Mouse (Mus musculus) forebrain, embryonic 15.5 days (tissue): ENCODE results near the gene Ntrk2. TPM values are rescaled to one million over a fixed set of nuclear protein-coding genes. Genes with fewer than 3 reads are reported as not detected.

Experiments
- ATAC-seq: fragments of 200-750 bp; cut with Nextera tagmentation; replicated peaks from 2 replicates; pipeline ENCODE4 v1.8.0; 2017; ENCODE audit warnings: mild to moderate bottlenecking, moderate TSS enrichment, moderate library complexity
- H3K27ac ChIP-seq: fragments of 300-500 bp; sonication (generic); replicated peaks from 2 replicates; pipeline ENCODE4 v1.5.1; 2015; ENCODE audit warnings: mild to moderate bottlenecking, inconsistent platforms
- H3K27me3 ChIP-seq: fragments of 300-500 bp; sonication (generic); 2 replicates; pipeline ENCODE4 v1.6.1; 2015; ENCODE audit warnings: inconsistent platforms
- H3K36me3 ChIP-seq: fragments of 300-500 bp; sonication (generic); 2 replicates; pipeline ENCODE4 v1.6.1; 2015; ENCODE audit warnings: mild to moderate bottlenecking, inconsistent platforms
- H3K4me1 ChIP-seq: fragments of 300-500 bp; sonication (generic); 2 replicates; pipeline ENCODE4 v1.6.1; 2015; ENCODE audit warnings: inconsistent platforms
- H3K4me2 ChIP-seq: fragments of 300-500 bp; sonication (generic); replicated peaks from 2 replicates; pipeline ENCODE4 v1.6.1; 2015; ENCODE audit warnings: mild to moderate bottlenecking, inconsistent platforms
- H3K4me3 ChIP-seq: fragments of 300-500 bp; sonication (generic); 2 replicates; pipeline ENCODE4 v1.5.1; 2015; ENCODE audit warnings: mild to moderate bottlenecking, inconsistent platforms
- H3K9ac ChIP-seq: fragments of 300-500 bp; sonication (generic); replicated peaks from 2 replicates; pipeline ENCODE4 v1.6.1; 2015; ENCODE audit warnings: mild to moderate bottlenecking, inconsistent platforms
- H3K9me3 ChIP-seq: fragments of 300-500 bp; sonication (generic); 2 replicates; pipeline ENCODE4 v1.6.1; 2016; ENCODE audit warnings: inconsistent platforms
- WGBS: fragments of 180-500 bp; shearing (Covaris S2); methylation state at CpG from one replicate; pipeline ENCODE4 v1.1.7; 2015; ENCODE audit warnings: mixed read lengths; 5-methylcytosine and 5-hydroxymethylcytosine counted together
- polyA plus RNA-seq: library from polyadenylated mRNA; unstranded; fragments of >200 nt; fragmentation: Nextera tagmentation; extraction: Ambion mirVana; gene quantifications from 2 replicates; pipeline ENCODE4 v1.2.1, GENCODE M21; 2015

Ntrk2 gene
- polyA plus RNA-seq, 1 experiment from 2014 or later = 97.0 TPM

- Histone ChIP-seq H3K36me3 (no peaks in the 10 kb centered on the region), H3K4me2 (no peak overlapping the region), H3K4me1 (peaks cover 16% of the 10 kb centered on the region), H3K27ac (no peak overlapping the region), H3K9me3 (no peaks in the 10 kb centered on the region), H3K27me3 (no peaks in the 10 kb centered on the region), H3K4me3 (no peak overlapping the region), H3K9ac (no peak overlapping the region)
- WGBS = 69% methylated on average over 3 of the region's 3 CpGs
- no peak for ATAC-seq
These were observed 369.7 kb downstream of the Ntrk2 start for GRCm38 (mm10) chr13:59176021-59176420.

- Histone ChIP-seq H3K9ac (no peak overlapping the region), H3K36me3 (no peaks in the 10 kb centered on the region), H3K4me1 (peaks cover 21% of the 10 kb centered on the region), H3K9me3 (no peaks in the 10 kb centered on the region), H3K27me3 (no peaks in the 10 kb centered on the region), H3K4me2 (no peak overlapping the region), H3K4me3 (no peak overlapping the region), H3K27ac (no peak overlapping the region)
- ATAC-seq = no peak
- WGBS = 76% methylated on average over 9 of the region's 9 CpGs
These were observed 370.1 kb downstream of the Ntrk2 start for GRCm38 (mm10) chr13:59176485-59176884.

- Histone ChIP-seq H3K4me3 (no peak overlapping the region), H3K36me3 (no peaks in the 10 kb centered on the region), H3K4me1 (peaks cover 23% of the 10 kb centered on the region), H3K9ac (no peak overlapping the region), H3K9me3 (no peaks in the 10 kb centered on the region), H3K27me3 (no peaks in the 10 kb centered on the region), H3K27ac (no peak overlapping the region), H3K4me2 (no peak overlapping the region)
- ATAC-seq = no peak
- WGBS = 62% methylated on average over 9 of the region's 9 CpGs
These were observed 370.6 kb downstream of the Ntrk2 start for GRCm38 (mm10) chr13:59177003-59177402.

- H3K4me1 ChIP-seq = peaks cover 23% of the 10 kb centered on the region
- H3K9ac ChIP-seq = no peak overlapping the region
- H3K4me3 ChIP-seq = no peak overlapping the region
- ATAC-seq = no peak
- 74% methylated on average over 4 of the region's 4 CpGs for WGBS
- no peak overlapping the region for H3K27ac ChIP-seq
- no peaks in the 10 kb centered on the region for H3K36me3 ChIP-seq
- no peak overlapping the region for H3K4me2 ChIP-seq
- no peaks in the 10 kb centered on the region for H3K27me3 ChIP-seq
- no peaks in the 10 kb centered on the region for H3K9me3 ChIP-seq
These were observed 373.6 kb downstream of the Ntrk2 start for GRCm38 (mm10) chr13:59179986-59180385.

GRCm38 (mm10) chr13:59180781-59181180, 374.4 kb downstream of the Ntrk2 start:
- Histone ChIP-seq H3K4me3 (no peak overlapping the region), H3K36me3 (no peaks in the 10 kb centered on the region), H3K4me2 (peak overlapping the region; percentile 17; the same call in 1 of the 2 replicates), H3K27ac (peak overlapping the region; percentile 63), H3K27me3 (no peaks in the 10 kb centered on the region), H3K9ac (no peak overlapping the region), H3K4me1 (peaks cover 23% of the 10 kb centered on the region), H3K9me3 (no peaks in the 10 kb centered on the region)
- ATAC-seq = 0 out of 2 replicates have a peak, but pooled peaks have one; percentile 61
- 37% methylated on average over 10 of the region's 10 CpGs for WGBS

GRCm38 (mm10) chr13:59181188-59181947, 375.0 kb downstream of the Ntrk2 start:
- Histone ChIP-seq H3K9ac (no peak overlapping the region), H3K36me3 (no peaks in the 10 kb centered on the region), H3K4me3 (no peak overlapping the region), H3K4me1 (peaks cover 23% of the 10 kb centered on the region), H3K27me3 (no peaks in the 10 kb centered on the region), H3K9me3 (no peaks in the 10 kb centered on the region), H3K4me2 (peak overlapping the region; percentile 17; the same call in 1 of the 2 replicates), H3K27ac (peak overlapping the region; percentile 63)
- no peak for ATAC-seq
- 52% methylated on average over 16 of the region's 16 CpGs for WGBS

- 0 out of 2 replicates have a peak, but pooled peaks have one; percentile 46 for ATAC-seq
- WGBS = 56% methylated on average over 5 of the region's 5 CpGs
- no peak overlapping the region for H3K27ac ChIP-seq
- H3K27me3 ChIP-seq = no peaks in the 10 kb centered on the region
- H3K4me3 ChIP-seq = no peak overlapping the region
- H3K4me2 ChIP-seq = no peak overlapping the region
- H3K9ac ChIP-seq = no peak overlapping the region
- no peaks in the 10 kb centered on the region for H3K9me3 ChIP-seq
- peaks cover 17% of the 10 kb centered on the region for H3K4me1 ChIP-seq
- no peaks in the 10 kb centered on the region for H3K36me3 ChIP-seq
These were observed 376.3 kb downstream of the Ntrk2 start for GRCm38 (mm10) chr13:59182630-59183029.

Other genes starting within 250 kb of the Ntrk2 start
- 0.08 TPM in 1 of 2 replicates, not detected in the other for gene Slc28a3, start 195.7 kb upstream of the Ntrk2 start, polyA plus RNA-seq